Mouse (Mus musculus): ENCODE results near the gene Nsun5.

DNA sequence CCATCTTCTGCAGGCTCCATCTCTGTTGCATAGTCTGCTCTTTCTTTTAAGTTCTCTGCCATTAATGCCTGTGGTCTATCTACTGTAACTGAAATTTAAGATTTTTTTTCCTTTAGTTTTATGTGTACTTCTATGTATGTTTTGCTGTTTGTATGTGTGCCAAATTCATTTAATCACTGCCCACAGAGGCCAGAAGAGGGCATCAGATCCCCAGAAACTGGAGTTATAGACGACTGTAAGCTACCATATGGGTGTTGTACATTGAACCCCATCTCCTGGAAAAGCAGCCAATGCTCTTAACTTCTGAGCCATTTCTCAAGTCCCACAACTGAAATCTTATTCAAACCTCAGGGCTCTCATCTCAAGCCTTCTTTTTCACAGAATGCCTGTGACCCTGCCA, 23.3 kb upstream of the Nsun5 start:
- TF ChIP-seq MAFK (IDR thresholded peaks at IDR 0.05; ENCODE audit: insufficient read depth, low read depth, low read length) (no peak), ZC3H11A (IDR thresholded peaks at IDR 0.05; ENCODE audit: borderline replicate concordance, low read depth, low read length) (no peak), CHD2 (IDR thresholded peaks at IDR 0.05; ENCODE audit: low read depth, low read length) (no peak), ZNF384 (IDR thresholded peaks at IDR 0.05; ENCODE audit: low read depth, low read length) (no peak), HCFC1 (IDR thresholded peaks at IDR 0.05; ENCODE audit: borderline replicate concordance, insufficient read depth, low read length) (no peak)

Measured in ES-E14 (cell line).